Comparison of ENCODE assay signal across 8 mouse cellular contexts in the genomic region with DNA sequence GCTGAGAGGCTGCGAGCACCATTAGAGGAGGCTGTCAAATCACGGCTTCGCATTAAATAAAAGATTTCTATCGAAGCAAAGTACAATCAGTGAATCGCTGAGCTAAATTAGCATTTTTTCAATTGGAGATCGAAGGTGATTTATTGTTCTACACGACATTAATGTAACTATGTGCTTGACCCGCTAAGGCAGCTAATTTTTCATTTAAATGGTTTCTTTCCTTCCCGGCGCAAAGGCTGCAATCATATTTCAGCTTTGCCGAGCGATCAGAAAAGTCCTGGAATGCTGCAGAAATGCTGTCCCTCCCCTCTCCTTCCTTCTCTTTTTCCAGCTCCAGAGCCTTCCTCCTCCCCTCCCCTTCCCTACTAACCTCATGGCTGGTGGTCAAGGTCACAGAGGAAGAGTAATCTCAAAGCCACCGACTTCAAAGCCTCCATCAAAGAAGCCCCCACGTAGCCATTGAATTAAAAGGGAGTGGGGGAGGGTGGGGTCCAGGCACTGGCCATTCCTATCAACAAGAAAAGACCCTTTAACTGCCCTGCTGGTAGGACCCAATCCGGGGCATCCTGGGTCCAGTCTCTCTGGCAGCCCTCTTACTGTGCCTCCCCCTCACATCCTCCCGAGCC.
DNase-seq lines count a peak whose midpoint lies in the region; ATAC-seq and TF ChIP-seq lines count a peak whose summit lies in the region.

No protein-coding gene starts in this region.

- WGBS in kidney, adult 2 months: 2% methylated on average over 16 of the region's 16 CpGs
- under 1% methylated on average over 16 of the region's 16 CpGs for WGBS in forebrain, embryonic 12.5 days
- 1% methylated on average over 16 of the region's 16 CpGs for WGBS in neural tube, embryonic 11.5 days

- H3K9ac ChIP-seq in forebrain, embryonic 12.5 days: peak overlapping the region; percentile 49
- peak overlapping the region; percentile 62 for H3K9ac ChIP-seq in neural tube, embryonic 11.5 days (ENCODE audit: low read length)

- peak; percentile 84 for ATAC-seq in forebrain, embryonic 12.5 days (ENCODE audit: low FRiP score)
- peak; percentile 80 for ATAC-seq in neural tube, embryonic 11.5 days (ENCODE audit: insufficient read depth, low FRiP score, low TSS enrichment)
- ATAC-seq in erythroid progenitor cell, adult 5-6 weeks (replicated peaks; ENCODE audit: low FRiP score, poor library complexity, severe bottlenecking): no peak

- peak; percentile 14 for DNase-seq in kidney, adult 2 months
- no peak for DNase-seq in kidney, adult 18-20 months
- peak; percentile 13 for DNase-seq in WW6 (ENCODE audit: low read depth, low spot score)
- DNase-seq in kidney, postnatal 10 days: peak; percentile 34
- peak; percentile 83 for DNase-seq in neural tube, embryonic 11.5 days (ENCODE audit: low spot score)
- no peak for DNase-seq in urinary bladder, postnatal 10 days (ENCODE audit: low spot score)

- peak overlapping the region; percentile 3; the same call in 1 of the 2 replicates for H3K4me3 ChIP-seq in kidney, adult 2 months (ENCODE audit: insufficient read depth, low read depth, low read length)
- peak overlapping the region; percentile 33 for H3K4me3 ChIP-seq in forebrain, embryonic 12.5 days (replicated peaks)
- H3K4me3 ChIP-seq in neural tube, embryonic 11.5 days (ENCODE audit: low read depth, low read length): peak overlapping the region; percentile 22

- H3K4me1 ChIP-seq in kidney, adult 2 months (ENCODE audit: control insufficient read depth, insufficient read depth, low read length): 0 out of 2 replicates have a peak, but pooled peaks cover 4% of the 10 kb centered on the region
- peaks cover 29% of the 10 kb centered on the region for H3K4me1 ChIP-seq in forebrain, embryonic 12.5 days
- H3K4me1 ChIP-seq in neural tube, embryonic 11.5 days (ENCODE audit: control insufficient read depth, insufficient read depth, low read length): peaks cover 10% of the 10 kb centered on the region; the same call in 1 of the 2 replicates

- H3K36me3 ChIP-seq in kidney, adult 2 months (ENCODE audit: control insufficient read depth, insufficient read depth, low read length): no peaks in the 10 kb centered on the region
- H3K36me3 ChIP-seq in forebrain, embryonic 12.5 days (replicated peaks): no peaks in the 10 kb centered on the region
- no peaks in the 10 kb centered on the region for H3K36me3 ChIP-seq in neural tube, embryonic 11.5 days (ENCODE audit: control insufficient read depth, insufficient read depth, low read length)

- no peak for TF ChIP-seq POLR2A in kidney, adult 2 months (IDR thresholded peaks at IDR 0.05; ENCODE audit: low read depth, low read length)

- no peaks in the 10 kb centered on the region for H3K27me3 ChIP-seq in kidney, adult 2 months (replicated peaks; ENCODE audit: control insufficient read depth, insufficient read depth, low read length)
- no peaks in the 10 kb centered on the region for H3K27me3 ChIP-seq in forebrain, embryonic 12.5 days
- no peaks in the 10 kb centered on the region for H3K27me3 ChIP-seq in neural tube, embryonic 11.5 days (ENCODE audit: control insufficient read depth, insufficient read depth, low read length)

- H3K27ac ChIP-seq in kidney, adult 2 months (ENCODE audit: insufficient read depth, low read depth, low read length): no peak overlapping the region
- peak overlapping the region; percentile 97 for H3K27ac ChIP-seq in forebrain, embryonic 12.5 days
- H3K27ac ChIP-seq in neural tube, embryonic 11.5 days (ENCODE audit: low read depth, low read length): peak overlapping the region; percentile 91

- H3K4me2 ChIP-seq in forebrain, embryonic 12.5 days: peak overlapping the region; percentile 53
- peak overlapping the region; percentile 50 for H3K4me2 ChIP-seq in neural tube, embryonic 11.5 days (ENCODE audit: low read depth)

- no peaks in the 10 kb centered on the region for H3K9me3 ChIP-seq in forebrain, embryonic 12.5 days
- H3K9me3 ChIP-seq in neural tube, embryonic 11.5 days (ENCODE audit: control insufficient read depth, low read length): no peaks in the 10 kb centered on the region

- TF ChIP-seq CTCF in kidney, adult 2 months (conservative IDR thresholded peaks at IDR 0.05; ENCODE audit: insufficient read depth, insufficient read length, low read depth, low read length): no peak

Comparison
In these comparisons a context has a peak if more than half of its experiments do, and no peak if none do; other contexts are left out.
1. DNase-seq: peak in kidney, adult 2 months (single experiment), WW6 (single experiment), kidney, postnatal 10 days (single experiment) and neural tube, embryonic 11.5 days (single experiment); none in kidney, adult 18-20 months (single experiment) and urinary bladder, postnatal 10 days (single experiment).
2. Peak in every context shown above with its lines, with median percentiles within 50 percentile points of each other: H3K4me3 ChIP-seq.